In genomic region chr13:110967626-110968506, GRCm38 (mm10) we compare ENCODE assay signal across 8 mouse cellular contexts.
DNase-seq lines count a peak whose midpoint lies in the region; ATAC-seq and TF ChIP-seq lines count a peak whose summit lies in the region.

No protein-coding gene starts in this region.

- no peak overlapping the region for H3K4me2 ChIP-seq in hindbrain, embryonic 16.5 days (ENCODE audit: low read length)
- no peak overlapping the region for H3K4me2 ChIP-seq in lung, postnatal 0 days (replicated peaks; ENCODE audit: low read depth, low read length)

- ATAC-seq in hindbrain, embryonic 16.5 days = peak; percentile 98
- ATAC-seq in lung, postnatal 0 days = peak; percentile 95

- H3K27me3 ChIP-seq in hindbrain, embryonic 16.5 days (replicated peaks; ENCODE audit: control insufficient read depth, insufficient read depth, low read length) = no peaks in the 10 kb centered on the region
- H3K27me3 ChIP-seq in lung, postnatal 0 days (replicated peaks; ENCODE audit: insufficient read depth, low read length) = no peaks in the 10 kb centered on the region

- no peak overlapping the region for H3K4me3 ChIP-seq in hindbrain, embryonic 16.5 days (ENCODE audit: low read length)
- H3K4me3 ChIP-seq in lung, postnatal 0 days (ENCODE audit: low read depth, low read length) = no peak overlapping the region

- H3K36me3 ChIP-seq in hindbrain, embryonic 16.5 days (ENCODE audit: control insufficient read depth, insufficient read depth, low read length) = no peaks in the 10 kb centered on the region
- no peaks in the 10 kb centered on the region for H3K36me3 ChIP-seq in lung, postnatal 0 days (ENCODE audit: insufficient read depth, low read length)

- peak; percentile 53; the same call in 1 of the 2 replicates for TF ChIP-seq EP300 in lung, postnatal 0 days (IDR thresholded peaks at IDR 0.05)

- TF ChIP-seq CTCF in lung, postnatal 0 days (IDR thresholded peaks at IDR 0.05) = peak; percentile 90

- WGBS in hindbrain, embryonic 16.5 days = 51% methylated on average over 5 of the region's 5 CpGs
- 24% methylated on average over 5 of the region's 5 CpGs for WGBS in lung, postnatal 0 days

- no peak overlapping the region for H3K9ac ChIP-seq in hindbrain, embryonic 16.5 days (ENCODE audit: low read depth, low read length)
- no peak overlapping the region for H3K9ac ChIP-seq in lung, postnatal 0 days (replicated peaks; ENCODE audit: low read depth)

- peak; percentile 19 for DNase-seq in ovary, adult 18-20 months (ENCODE audit: low spot score)
- no peak for DNase-seq in ovary, postnatal 10 days (ENCODE audit: low spot score)
- peak; percentile 38 to 65 for DNase-seq in cerebellum, postnatal 36 days
- peak; percentile 17 to 22 for DNase-seq in gastrocnemius, adult 8-10 months (ENCODE audit: low spot score in 2 of 2)
- DNase-seq in layer of hippocampus, postnatal 14 days (ENCODE audit: low spot score in 2 of 2) = peak; percentile 42 to 93
- peak; percentile 95 for DNase-seq in lung, postnatal 0 days (ENCODE audit: low spot score)
- peak; percentile 51 for DNase-seq in ovary, postnatal 14 days (ENCODE audit: low spot score)

- no peaks in the 10 kb centered on the region for H3K4me1 ChIP-seq in hindbrain, embryonic 16.5 days (ENCODE audit: control insufficient read depth, insufficient read depth, low read depth, low read length)
- peaks cover 8% of the 10 kb centered on the region; the same call in 1 of the 2 replicates for H3K4me1 ChIP-seq in lung, postnatal 0 days (ENCODE audit: insufficient read depth, low read depth, low read length)

- no peak overlapping the region for H3K27ac ChIP-seq in hindbrain, embryonic 16.5 days (ENCODE audit: low read depth, low read length)
- peak overlapping the region; percentile 32 for H3K27ac ChIP-seq in lung, postnatal 0 days (ENCODE audit: low read length)

- H3K9me3 ChIP-seq in hindbrain, embryonic 16.5 days (ENCODE audit: control insufficient read depth, low read length) = no peaks in the 10 kb centered on the region
- no peaks in the 10 kb centered on the region for H3K9me3 ChIP-seq in lung, postnatal 0 days (ENCODE audit: low read length)
